Mouse (Mus musculus): Measurements from ENCODE around the gene Iqsec3.

The Iqsec3 gene

DNA sequence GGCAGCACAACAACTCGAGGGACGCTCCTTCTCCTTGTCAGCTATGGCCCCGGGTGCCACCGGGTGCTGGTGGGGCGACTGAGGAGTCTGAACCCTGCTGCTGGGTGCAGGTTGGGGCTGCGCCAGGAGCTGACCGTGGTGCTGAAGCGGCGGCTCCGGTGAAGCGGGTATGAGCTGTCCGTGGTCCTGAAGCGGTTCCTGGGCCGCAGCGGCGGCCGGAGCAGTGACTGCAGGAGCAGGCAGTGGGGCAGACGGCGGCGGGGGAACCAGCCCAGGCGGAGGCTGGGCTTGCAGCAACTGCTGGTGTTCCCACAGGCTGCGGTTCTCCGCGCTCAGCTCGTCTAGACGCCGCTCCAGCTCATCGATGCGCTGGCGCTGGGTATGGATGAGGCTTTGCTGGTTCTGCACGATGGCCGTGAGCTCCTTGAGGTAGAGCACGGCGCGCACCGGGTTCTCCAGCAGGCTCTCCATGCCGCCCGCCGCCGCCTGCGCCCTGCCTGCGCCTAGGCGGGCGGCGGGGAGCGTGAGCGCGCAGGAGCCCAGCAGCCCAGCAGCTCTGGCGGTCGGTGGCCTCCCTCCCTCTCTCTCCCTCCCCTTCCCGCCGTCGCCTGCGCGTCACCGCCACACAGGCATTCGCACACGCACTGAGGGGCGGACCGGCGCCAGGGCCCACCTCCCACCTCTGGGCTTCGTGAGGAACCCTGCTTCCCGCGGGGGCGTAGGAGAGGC lies at the start of gene Iqsec3:
TSS of gene Iqsec3 (minus strand) at position 586 of the 729 bp plus-strand sequence.
- in situ Hi-C loops (cut with MboI, MseI): no loop called here

DNA sequence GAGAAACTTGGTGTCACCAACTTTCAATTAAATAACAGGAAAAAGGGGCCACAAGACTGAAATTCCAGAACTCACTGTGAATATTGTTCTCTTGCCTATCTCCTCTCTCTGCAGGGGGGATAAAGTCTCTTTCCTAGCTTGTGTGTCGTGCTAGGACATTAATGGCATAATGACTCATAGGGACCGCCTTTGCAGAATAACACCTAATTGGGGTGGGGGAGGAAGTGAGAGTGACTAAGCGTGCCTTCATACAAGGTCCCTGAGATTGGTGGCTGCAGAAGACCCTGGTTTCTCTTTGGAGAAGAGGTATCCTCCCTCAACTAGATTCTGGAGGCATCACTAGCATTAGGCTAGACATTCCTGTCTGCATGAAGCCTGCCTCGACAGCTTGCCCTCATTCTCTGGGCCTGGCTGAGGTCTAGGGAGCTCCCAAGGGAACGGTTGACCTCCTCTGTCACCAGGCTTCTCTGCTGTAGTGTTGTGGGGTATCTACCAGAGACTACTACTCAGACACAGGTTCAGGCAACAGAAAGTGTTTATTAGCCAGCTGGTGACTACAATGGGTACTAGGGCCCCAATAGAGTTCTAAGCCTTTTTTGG lies 48.7 kb upstream of the Iqsec3 start:
- in situ Hi-C loops (cut with MboI, MseI): loop anchor here (10.0 kb wide), 1 partner anchor 337 kb away; the partner anchor contains the start of gene Pex26

- in situ Hi-C loops (cut with MboI, MseI): loop anchor here (10.0 kb wide), 1 partner anchor 336 kb away; the partner anchor contains the start of gene Pex26
These were observed 47.6 kb upstream of the Iqsec3 start for GRCm38 (mm10) chr6:121521030-121521429.

DNA sequence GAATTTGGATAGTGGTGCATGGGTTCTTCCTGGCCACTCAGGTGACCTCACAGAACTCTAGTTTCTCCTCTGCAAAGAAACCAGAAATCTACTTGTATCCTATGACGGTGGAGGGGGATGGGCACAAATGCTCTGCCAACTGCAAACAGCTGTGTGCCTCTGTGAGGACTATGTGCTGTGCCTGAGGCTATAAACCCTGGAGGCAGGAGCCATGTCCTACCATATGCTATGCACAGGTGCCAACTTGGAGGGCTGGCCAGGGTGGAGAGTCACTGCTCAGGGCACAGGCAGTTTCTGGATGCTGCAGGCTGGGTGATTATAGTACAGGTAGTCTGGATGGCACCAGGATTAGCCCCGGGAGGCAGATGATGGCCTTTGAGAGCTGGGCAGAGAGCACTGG lies 46.4 kb upstream of the Iqsec3 start:
- in situ Hi-C loops (cut with MboI, MseI): loop anchor here (10.0 kb wide), 1 partner anchor 335 kb away; the partner anchor contains the start of gene Pex26

DNA sequence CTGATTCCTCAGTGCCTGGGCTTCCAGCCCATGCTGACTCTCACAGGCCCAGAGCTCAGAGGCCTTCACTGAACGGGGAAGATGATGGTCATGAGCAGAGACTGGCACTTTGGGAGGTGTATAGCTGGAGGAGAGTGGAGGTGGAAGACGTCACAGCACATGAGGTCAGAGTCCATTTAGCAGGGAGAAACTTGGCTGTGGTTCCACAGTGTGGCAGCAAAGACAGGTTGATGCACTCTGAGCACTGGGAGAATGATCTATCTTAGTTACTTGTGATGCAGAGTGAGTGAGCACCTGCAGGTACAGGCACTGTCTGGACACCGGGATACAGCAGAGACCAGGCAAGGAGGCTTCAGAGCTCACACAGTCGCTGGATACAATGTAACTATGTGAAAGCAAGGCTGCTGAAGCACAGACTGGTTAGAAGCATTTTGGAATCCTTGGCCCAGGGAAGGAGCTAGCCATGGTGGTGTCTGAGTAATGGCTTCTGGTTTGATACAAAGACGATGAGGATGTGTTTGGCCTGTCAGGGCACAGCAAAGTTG lies 45.9 kb upstream of the Iqsec3 start:
- in situ Hi-C loops (cut with MboI, MseI): no loop called here

DNA sequence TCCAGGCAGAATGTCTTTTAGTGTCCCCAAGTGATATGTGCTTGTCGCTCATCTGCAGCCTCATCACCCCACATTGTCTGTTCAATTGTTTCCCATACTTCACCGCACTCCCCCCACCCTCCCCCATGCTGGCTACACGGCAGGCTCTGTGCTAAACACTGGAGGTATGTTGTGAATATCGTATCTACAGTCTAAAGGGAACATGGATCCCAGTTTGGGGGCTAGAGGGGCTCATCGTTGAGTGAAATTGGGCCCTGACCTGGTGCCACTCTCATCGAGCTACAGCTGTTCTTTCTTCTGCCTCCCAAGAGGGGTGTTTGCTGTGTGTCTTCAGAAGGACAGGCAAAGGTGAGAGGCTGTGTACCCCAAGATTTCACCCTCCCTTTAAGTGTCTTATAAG lies 44.2 kb upstream of the Iqsec3 start:
- in situ Hi-C loops (cut with MboI, MseI): no loop called here

GRCm38 (mm10) chr6:121510381-121510780 lies 36.9 kb upstream of the Iqsec3 start:
- in situ Hi-C loops (cut with MboI, MseI): no loop called here

GRCm38 (mm10) chr6:121509871-121510270 lies 36.4 kb upstream of the Iqsec3 start:
- in situ Hi-C loops (cut with MboI, MseI): no loop called here

DNA sequence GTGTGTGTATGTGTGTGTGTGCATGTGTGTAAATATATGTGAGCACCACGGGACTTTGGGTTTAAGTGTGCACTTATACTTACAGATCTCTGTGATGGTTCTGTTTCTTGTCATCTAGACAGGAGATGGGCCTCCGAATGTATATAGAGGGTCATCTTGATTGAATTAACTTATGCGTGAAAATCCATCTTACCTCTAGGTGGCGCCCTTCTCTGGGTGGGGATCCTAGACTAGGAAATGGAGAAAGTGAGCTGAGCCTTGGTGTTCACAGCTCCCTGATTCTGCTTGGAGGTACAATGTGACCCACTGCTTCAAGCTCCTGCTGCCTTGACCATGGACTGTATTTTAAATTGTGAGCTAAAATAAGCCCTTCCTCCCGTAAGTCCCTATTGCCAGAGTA lies 34.8 kb upstream of the Iqsec3 start:
- in situ Hi-C loops (cut with MboI, MseI): no loop called here

- in situ Hi-C loops (cut with MboI, MseI): no loop called here
These were observed 27.7 kb upstream of the Iqsec3 start for GRCm38 (mm10) chr6:121501044-121501638.

- in situ Hi-C loops (cut with MboI, MseI): no loop called here
These were observed 26.4 kb upstream of the Iqsec3 start for GRCm38 (mm10) chr6:121499856-121500255.

DNA sequence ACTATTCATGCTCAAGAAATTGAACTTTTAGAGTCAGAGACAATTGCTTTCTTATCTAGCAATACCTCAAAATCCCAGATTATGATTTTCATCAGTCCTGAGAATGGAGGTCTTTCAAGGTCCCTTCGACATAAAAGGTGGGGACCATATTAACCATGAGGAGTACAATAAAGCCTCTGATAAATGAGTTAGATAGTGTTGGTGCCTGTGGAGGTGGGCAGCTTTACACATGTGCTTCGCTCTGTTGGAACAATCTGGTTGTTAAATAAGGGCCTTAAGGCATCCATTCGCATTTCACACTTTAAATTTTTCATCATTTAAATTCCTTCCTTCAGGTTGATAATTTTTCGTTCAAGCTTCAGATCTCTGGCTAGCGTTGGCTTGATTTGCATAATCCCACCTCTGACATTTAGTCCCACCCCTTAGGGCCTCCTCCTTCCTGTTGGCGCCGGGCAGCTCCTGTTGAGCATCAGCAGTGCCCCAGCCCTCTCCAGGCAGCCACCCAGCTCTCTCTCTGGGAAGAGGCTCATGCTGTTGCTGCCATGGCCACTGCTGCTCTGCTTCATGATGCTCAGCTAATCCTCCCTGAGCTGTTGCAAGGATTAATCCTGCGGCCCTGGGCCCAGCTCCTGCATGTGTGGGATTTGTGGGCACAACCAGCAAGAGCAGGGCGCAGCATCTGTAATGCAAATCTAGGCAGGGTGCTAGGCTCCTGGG lies 25.5 kb upstream of the Iqsec3 start:
- in situ Hi-C loops (cut with MboI, MseI): no loop called here

DNA sequence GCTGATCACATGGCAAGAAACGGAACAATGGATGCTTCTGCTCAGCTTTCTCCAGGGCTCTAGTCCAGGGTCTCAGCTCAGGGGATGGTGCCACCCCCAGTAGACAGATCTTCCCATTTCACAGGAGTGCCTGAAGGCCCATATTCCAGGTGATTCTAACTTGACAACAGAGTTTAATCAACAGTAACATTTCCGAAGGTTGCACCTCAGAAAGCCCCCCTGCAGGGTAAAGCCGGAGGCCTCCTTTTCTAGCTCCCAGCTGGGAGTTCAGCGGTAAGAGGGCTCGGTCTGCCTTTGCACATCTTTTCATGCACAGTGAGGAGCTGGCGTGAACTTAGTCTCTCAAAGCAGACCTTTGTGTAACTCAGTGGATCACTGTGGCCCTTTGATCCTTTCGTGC lies 22.1 kb upstream of the Iqsec3 start:
- in situ Hi-C loops (cut with MboI, MseI): no loop called here

DNA sequence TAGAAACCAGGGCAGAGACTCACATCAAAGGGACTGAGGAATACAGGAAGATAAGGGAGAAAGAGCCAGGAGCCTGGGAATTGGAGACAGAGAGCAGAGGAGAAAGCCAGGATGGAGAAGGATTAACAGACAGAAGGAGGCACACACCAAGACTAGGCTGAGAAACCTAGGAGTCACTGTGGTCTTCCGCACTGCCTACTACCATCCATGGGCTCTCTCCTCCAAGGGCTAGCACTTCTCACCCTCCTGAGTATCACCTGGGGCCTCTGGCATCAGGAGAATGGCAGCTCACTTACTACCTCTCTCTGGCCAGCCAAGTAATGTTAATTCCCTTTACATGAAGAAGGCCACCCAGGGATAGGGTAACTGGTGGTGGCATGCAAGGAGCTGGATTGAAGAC lies 21.5 kb upstream of the Iqsec3 start:
- in situ Hi-C loops (cut with MboI, MseI): no loop called here

- in situ Hi-C loops (cut with MboI, MseI): no loop called here
These were observed 20.8 kb upstream of the Iqsec3 start for GRCm38 (mm10) chr6:121494319-121494718.

GRCm38 (mm10) chr6:121491339-121491738 lies 17.9 kb upstream of the Iqsec3 start:
- in situ Hi-C loops (cut with MboI, MseI): no loop called here

DNA sequence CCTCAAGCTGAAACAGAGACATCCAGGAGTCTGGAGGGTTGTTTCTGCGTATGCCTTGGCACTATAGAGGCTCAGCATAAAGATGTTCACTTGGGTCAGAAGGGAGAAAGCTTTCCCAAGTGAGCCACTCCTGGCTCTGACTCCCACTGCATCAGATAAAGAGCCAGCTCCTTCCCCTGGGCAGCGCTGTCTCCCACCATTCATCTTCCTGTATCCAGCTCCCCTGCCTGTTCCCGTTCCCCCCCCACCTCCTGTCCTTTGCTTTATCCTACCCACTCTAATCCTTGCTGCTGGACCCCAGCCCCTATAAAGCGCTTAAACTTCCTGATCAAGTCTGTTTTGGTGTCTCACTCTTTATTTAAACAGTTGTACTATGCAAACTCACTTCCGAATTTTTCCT lies 1.2 kb downstream of the Iqsec3 start:
- in situ Hi-C loops (cut with MboI, MseI): no loop called here

GRCm38 (mm10) chr6:121468235-121468634 lies 5.2 kb downstream of the Iqsec3 start:
- in situ Hi-C loops (cut with MboI, MseI): no loop called here

DNA sequence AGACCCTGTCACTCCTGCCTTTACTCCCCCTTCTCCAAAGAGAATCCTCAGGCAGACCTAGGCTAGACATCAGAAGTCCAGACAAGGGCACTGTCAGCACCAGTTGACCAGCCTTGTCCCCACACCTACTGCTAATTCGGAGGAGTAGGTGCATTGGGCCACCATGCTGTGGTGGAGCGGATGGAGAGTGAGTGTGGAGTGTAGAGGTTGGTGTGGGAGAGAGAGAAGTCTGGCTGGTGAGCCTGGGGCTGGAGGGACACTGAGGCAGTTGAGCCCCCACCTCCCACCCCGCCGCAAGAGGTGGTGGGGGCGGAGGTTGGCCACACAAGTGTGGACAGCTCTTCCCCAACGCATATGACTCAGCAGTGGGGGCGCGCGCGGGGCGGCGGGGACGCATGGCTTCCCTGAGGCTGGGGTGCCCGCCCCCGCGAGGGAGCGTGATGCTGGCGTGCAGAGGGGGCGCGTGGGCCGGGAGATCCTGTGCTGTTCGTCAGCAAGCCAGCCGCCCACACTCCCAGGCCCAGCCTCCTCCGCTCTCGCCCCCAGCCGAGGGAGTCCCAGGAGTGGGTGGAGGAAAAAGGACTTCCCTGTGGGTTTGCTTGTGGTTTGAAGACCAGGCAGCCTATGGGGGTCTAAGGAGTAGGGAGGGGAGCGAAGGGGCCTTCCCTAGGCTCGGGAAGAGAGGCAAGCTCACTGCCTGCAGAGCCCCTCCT lies 10.7 kb downstream of the Iqsec3 start:
- in situ Hi-C loops (cut with MboI, MseI): no loop called here

GRCm38 (mm10) chr6:121457381-121457780 lies 16.1 kb downstream of the Iqsec3 start:
- in situ Hi-C loops (cut with MboI, MseI): no loop called here

DNA sequence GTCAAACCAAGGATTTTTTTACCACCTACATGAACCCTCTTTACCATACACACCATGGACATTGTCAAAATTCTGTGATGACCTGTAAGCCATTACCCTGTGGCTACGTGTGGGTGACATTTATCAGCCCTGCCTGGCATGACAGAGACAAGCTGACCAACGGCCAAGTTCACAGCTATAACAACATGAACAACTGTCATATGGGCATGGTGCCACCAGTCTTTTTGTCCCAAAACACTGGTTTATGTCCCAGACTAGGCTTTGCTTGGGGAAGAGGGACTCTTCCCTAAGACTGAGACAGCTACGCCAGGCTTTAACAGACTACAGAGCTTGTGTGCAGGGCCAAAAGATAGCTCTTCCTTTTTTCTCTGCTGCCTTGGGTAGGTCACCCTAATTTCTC lies 16.8 kb downstream of the Iqsec3 start:
- in situ Hi-C loops (cut with MboI, MseI): no loop called here

Measured in T-helper 2 cell (primary cell).